Mouse (Mus musculus) MEL (cell line): ENCODE results near the gene Epb41l4b. TPM values are rescaled to one million over a fixed set of nuclear protein-coding genes. Genes with fewer than 3 reads are reported as not detected.

Source experiments
- DNase-seq: peaks from one replicate; pipeline ENCODE4 v3.0.0; 2011; ENCODE audit warnings: low read depth, low spot score
- H3K27ac ChIP-seq: 2 replicates; pipeline ENCODE4 v1.5.1; 2012; ENCODE audit warnings: low read depth, mild to moderate bottlenecking, control low read depth, low read length, moderate library complexity; ENCODE audit not compliant: control insufficient read depth
- H3K27me3 ChIP-seq, 2 experiments: fragments of 150-350 bp in 1 of 2; sonication (generic) in 1 of 2; 2 replicates each; pipeline ENCODE4 v1.6.1; 2012; ENCODE audit warnings: low read length in 2 of 2, mild to moderate bottlenecking in 2 of 2, improper control_type of control experiment in 1 of 2, moderate library complexity in 1 of 2; ENCODE audit not compliant: insufficient read depth in 2 of 2, control insufficient read depth in 1 of 2
- H3K36me3 ChIP-seq, 2 experiments: 2 replicates each; pipeline ENCODE4 v1.6.1; 2012 to 2014; ENCODE audit warnings: low read length in 2 of 2, improper control_type of control experiment in 1 of 2, inconsistent platforms in 1 of 2, mild to moderate bottlenecking in 1 of 2; ENCODE audit not compliant: insufficient read depth in 2 of 2, control insufficient read depth in 1 of 2
- H3K4me1 ChIP-seq, 2 experiments: fragments of 150-350 bp in 1 of 2; sonication (generic) in 1 of 2; 2 replicates each; pipeline ENCODE4 v1.6.1; 2012; ENCODE audit warnings: low read length in 2 of 2, improper control_type of control experiment in 1 of 2, mild to moderate bottlenecking in 1 of 2; ENCODE audit not compliant: insufficient read depth in 2 of 2, control insufficient read depth in 1 of 2
- H3K4me3 ChIP-seq, 2 experiments: fragments of 150-350 bp in 1 of 2; sonication (generic) in 1 of 2; 2 replicates each; pipeline ENCODE4 v1.5.1; 2012; ENCODE audit warnings: low read depth in 2 of 2, low read length in 2 of 2, mild to moderate bottlenecking in 2 of 2, moderate library complexity in 2 of 2, control low read depth in 1 of 2, improper control_type of control experiment in 1 of 2; ENCODE audit not compliant: control insufficient read depth in 1 of 2, insufficient read depth in 1 of 2
- H3K79me2 ChIP-seq: 2 replicates; pipeline ENCODE4 v1.6.1; 2012; ENCODE audit warnings: mild to moderate bottlenecking, low read length, moderate library complexity; ENCODE audit not compliant: control insufficient read depth, poor library complexity, insufficient read depth
- H3K9ac ChIP-seq: 2 replicates; pipeline ENCODE4 v1.6.1; 2012; ENCODE audit warnings: low read depth, mild to moderate bottlenecking, control low read depth, low read length, moderate library complexity; ENCODE audit not compliant: control insufficient read depth, poor library complexity, severe bottlenecking
- H3K9me3 ChIP-seq: fragments of 150-350 bp; sonication (generic); replicated peaks from 2 replicates; pipeline ENCODE4 v1.6.1; 2012; ENCODE audit warnings: mild to moderate bottlenecking, low read length, improper control_type of control experiment, moderate library complexity; ENCODE audit not compliant: insufficient read depth
- BHLHE40 ChIP-seq: IDR thresholded peaks from 2 replicates; pipeline ENCODE4 v1.6.1; 2012; ENCODE audit warnings: low read depth, mild to moderate bottlenecking, inconsistent platforms, low read length, improper control_type of control experiment, borderline replicate concordance
- CHD1 ChIP-seq: IDR thresholded peaks from 2 replicates; pipeline ENCODE4 v1.6.1; 2012; ENCODE audit warnings: low read depth, mild to moderate bottlenecking, inconsistent platforms, low read length, improper control_type of control experiment
- CHD2 ChIP-seq: IDR thresholded peaks from 2 replicates; pipeline ENCODE4 v1.6.1; 2011; ENCODE audit warnings: low read length, improper control_type of control experiment
- CTCF ChIP-seq, 3 experiments: IDR thresholded peaks in 2 of 3; conservative IDR thresholded peaks in 1 of 3; 2 replicates each; pipeline ENCODE4 v1.5.1; 2011 to 2012; ENCODE audit warnings: low read length in 3 of 3, low read depth in 2 of 3, mild to moderate bottlenecking in 2 of 3, improper control_type of control experiment in 1 of 3, inconsistent platforms in 1 of 3, mixed read lengths in 1 of 3, moderate library complexity in 1 of 3; ENCODE audit not compliant: control insufficient read depth in 1 of 3, insufficient read depth in 1 of 3, poor library complexity in 1 of 3, severe bottlenecking in 1 of 3
- ETS1 ChIP-seq: IDR thresholded peaks from 2 replicates; pipeline ENCODE4 v1.6.1; 2012; ENCODE audit warnings: low read depth, mild to moderate bottlenecking, inconsistent platforms, low read length, improper control_type of control experiment, moderate library complexity
- GABPA ChIP-seq: IDR thresholded peaks from 2 replicates; pipeline ENCODE4 v1.6.1; 2012; ENCODE audit warnings: low read depth, mild to moderate bottlenecking, inconsistent platforms, low read length, improper control_type of control experiment, moderate library complexity
- GATA1 ChIP-seq: IDR thresholded peaks from 2 replicates; pipeline ENCODE4 v1.6.1; 2011; ENCODE audit warnings: low read depth, low read length, improper control_type of control experiment
- HCFC1 ChIP-seq: IDR thresholded peaks from 2 replicates; pipeline ENCODE4 v1.6.1; 2012; ENCODE audit warnings: low read depth, mild to moderate bottlenecking, inconsistent platforms, low read length, improper control_type of control experiment, moderate library complexity
- JUND ChIP-seq: IDR thresholded peaks from 2 replicates; pipeline ENCODE4 v1.6.1; 2011; ENCODE audit warnings: low read depth, mild to moderate bottlenecking, improper control_type of control experiment, low read length
- KAT2A ChIP-seq: conservative IDR thresholded peaks from 2 replicates; pipeline ENCODE4 v1.6.1; 2012; ENCODE audit warnings: low read depth, low read length, improper control_type of control experiment, inconsistent platforms
- MAFK ChIP-seq: IDR thresholded peaks from 2 replicates; pipeline ENCODE4 v1.6.1; 2011; ENCODE audit warnings: low read depth, mild to moderate bottlenecking, low read length, improper control_type of control experiment, borderline replicate concordance
- MAX ChIP-seq: IDR thresholded peaks from 2 replicates; pipeline ENCODE4 v1.6.1; 2011; ENCODE audit warnings: low read length, improper control_type of control experiment
- MAZ ChIP-seq: IDR thresholded peaks from 2 replicates; pipeline ENCODE4 v1.6.1; 2012; ENCODE audit warnings: low read depth, mild to moderate bottlenecking, inconsistent platforms, low read length, improper control_type of control experiment
- MEF2A ChIP-seq: IDR thresholded peaks from 2 replicates; pipeline ENCODE4 v1.6.1; 2014; ENCODE audit warnings: low read depth, mild to moderate bottlenecking, inconsistent platforms, low read length, improper control_type of control experiment; ENCODE audit not compliant: poor library complexity, insufficient replicate concordance, severe bottlenecking; ENCODE audit errors: extremely low read depth
- MYB ChIP-seq: IDR thresholded peaks from 2 replicates; pipeline ENCODE4 v1.6.1; 2011; ENCODE audit warnings: mild to moderate bottlenecking, low read depth, low read length, improper control_type of control experiment
- NELFE ChIP-seq: IDR thresholded peaks from 2 replicates; pipeline ENCODE4 v1.6.1; 2011; ENCODE audit warnings: low read depth, low read length, improper control_type of control experiment
- POLR2A ChIP-seq, 2 experiments: IDR thresholded peaks; 2 replicates each; pipeline ENCODE4 v1.6.1; 2011 to 2012; ENCODE audit warnings: low read length in 2 of 2, mild to moderate bottlenecking in 2 of 2, control low read depth in 1 of 2, improper control_type of control experiment in 1 of 2, low read depth in 1 of 2, moderate library complexity in 1 of 2; ENCODE audit not compliant: control insufficient read depth in 1 of 2, insufficient read depth in 1 of 2, poor library complexity in 1 of 2
- POLR2AphosphoS5 ChIP-seq: IDR thresholded peaks from 2 replicates; pipeline ENCODE4 v1.6.1; 2012; ENCODE audit warnings: low read depth, borderline replicate concordance, mild to moderate bottlenecking, inconsistent platforms, low read length, moderate library complexity, mixed read lengths
- RAD21 ChIP-seq: IDR thresholded peaks from 2 replicates; pipeline ENCODE4 v1.6.1; 2011; ENCODE audit warnings: mild to moderate bottlenecking, low read depth, low read length, improper control_type of control experiment
- RCOR1 ChIP-seq: IDR thresholded peaks from 2 replicates; pipeline ENCODE4 v1.6.1; 2012; ENCODE audit warnings: low read depth, mild to moderate bottlenecking, inconsistent platforms, low read length, improper control_type of control experiment
- SMC3 ChIP-seq: IDR thresholded peaks from 2 replicates; pipeline ENCODE4 v1.6.1; 2011; ENCODE audit warnings: low read depth, low read length, improper control_type of control experiment
- TAL1 ChIP-seq: IDR thresholded peaks from 2 replicates; pipeline ENCODE4 v1.6.1; 2012; ENCODE audit warnings: mild to moderate bottlenecking, inconsistent platforms, low read length, moderate library complexity, mixed read lengths
- TBP ChIP-seq: IDR thresholded peaks from 2 replicates; pipeline ENCODE4 v1.8.0; 2011; ENCODE audit warnings: low read depth, low read length, improper control_type of control experiment
- TCF12 ChIP-seq: IDR thresholded peaks from 2 replicates; pipeline ENCODE4 v1.6.1; 2014; ENCODE audit warnings: low read depth, mild to moderate bottlenecking, inconsistent platforms, low read length, improper control_type of control experiment, moderate library complexity
- UBTF ChIP-seq: IDR thresholded peaks from 2 replicates; pipeline ENCODE4 v1.6.1; 2012; ENCODE audit warnings: low read depth, mild to moderate bottlenecking, inconsistent platforms, low read length, improper control_type of control experiment, moderate library complexity, borderline replicate concordance; ENCODE audit not compliant: insufficient read depth
- USF1 ChIP-seq: IDR thresholded peaks from 2 replicates; pipeline ENCODE4 v1.6.1; 2014; ENCODE audit warnings: low read depth, mild to moderate bottlenecking, inconsistent platforms, low read length, improper control_type of control experiment, moderate library complexity
- USF2 ChIP-seq, 2 experiments: IDR thresholded peaks; 2 replicates each; pipeline ENCODE4 v1.6.1; 2011 to 2012; ENCODE audit warnings: improper control_type of control experiment in 2 of 2, low read length in 2 of 2, borderline replicate concordance in 1 of 2, inconsistent platforms in 1 of 2, low read depth in 1 of 2, mild to moderate bottlenecking in 1 of 2; ENCODE audit not compliant: insufficient read depth in 1 of 2
- ZMIZ1 ChIP-seq: IDR thresholded peaks from 2 replicates; pipeline ENCODE4 v1.6.1; 2012; ENCODE audit warnings: low read depth, mild to moderate bottlenecking, inconsistent platforms, low read length, improper control_type of control experiment, moderate library complexity
- ZNF384 ChIP-seq: IDR thresholded peaks from 2 replicates; pipeline ENCODE4 v1.6.1; 2012; ENCODE audit warnings: low read depth, mild to moderate bottlenecking, inconsistent platforms, low read length, improper control_type of control experiment
- polyA plus RNA-seq, 2 experiments: library from polyadenylated mRNA; stranded (reverse) in 1 of 2; unstranded in 1 of 2; fragments of >175 nt in 1 of 2; fragments of >200 nt in 1 of 2; gene quantifications; 2 replicates each; pipeline versions ENCODE4 v1.2.1 to v1.2.4; 2012; ENCODE audit warnings: low replicate concordance in 2 of 2, low read depth in 1 of 2; ENCODE audit not compliant: insufficient read length in 2 of 2, insufficient read depth in 1 of 2, missing spikeins in 1 of 2
- total RNA-seq: library from RNA; depleted of rRNA; stranded (reverse); fragments of 300-350 nt; gene quantifications from 2 replicates; pipeline ENCODE4 v1.2.3, GENCODE M21; 2012

The Epb41l4b gene
- total and polyA plus RNA-seq, 3 experiments = not detected

DNA sequence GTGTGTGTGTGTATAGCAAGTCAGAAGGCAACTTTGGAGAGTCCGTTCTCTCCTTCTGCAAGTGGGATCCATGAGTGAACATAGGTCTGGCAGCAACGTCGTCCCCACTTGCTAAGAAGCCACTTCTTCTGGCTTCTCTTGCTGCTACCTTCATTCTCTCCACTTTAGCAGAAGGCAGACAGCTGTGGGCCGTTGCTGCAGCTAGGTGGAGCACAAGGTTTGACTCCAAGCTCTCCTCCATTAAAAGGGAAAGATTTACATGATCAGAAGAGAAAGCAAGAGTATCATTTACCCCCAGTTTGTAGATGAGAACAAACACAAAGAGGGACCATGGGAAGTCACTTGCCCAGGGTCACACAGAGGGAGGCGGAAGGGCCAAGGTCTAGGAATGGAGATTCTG is 109.1 kb downstream of the Epb41l4b start:
- no peak overlapping the region for H3K27ac ChIP-seq
- no peak overlapping the region for H3K4me3 ChIP-seq
- H3K36me3 ChIP-seq = no peaks in the 10 kb centered on the region
- TF ChIP-seq GATA1 (no peak), NELFE (no peak), KAT2A (no peak), MYB (no peak), POLR2AphosphoS5 (no peak), RAD21 (no peak), USF1 (no peak), MAX (no peak), POLR2A (IDR thresholded peaks at IDR 0.05; ENCODE audit: control insufficient read depth in 1 of 2, insufficient read depth in 1 of 2, low read depth in 1 of 2, low read length in 2 of 2, poor library complexity in 1 of 2) (no peak), MAFK (no peak), RCOR1 (no peak), JUND (no peak), CHD1 (no peak), TAL1 (no peak), TBP (no peak), ETS1 (no peak), HCFC1 (no peak), TCF12 (no peak), MAZ (no peak)
- H3K79me2 ChIP-seq = no peaks in the 10 kb centered on the region
- DNase-seq = no peak
- H3K9ac ChIP-seq = no peak overlapping the region
- no peaks in the 10 kb centered on the region for H3K9me3 ChIP-seq
- H3K27me3 ChIP-seq = peaks cover 0 to 3% of the 10 kb centered on the region in 2 experiments; a peak in 2 of 4 replicates
- no peaks in the 10 kb centered on the region for H3K4me1 ChIP-seq

GRCm38 (mm10) chr4:57031440-57031839 is 111.8 kb downstream of the Epb41l4b start:
- Histone ChIP-seq H3K4me3 (no peak overlapping the region), H3K36me3 (no peaks in the 10 kb centered on the region), H3K79me2 (no peaks in the 10 kb centered on the region), H3K9me3 (no peaks in the 10 kb centered on the region), H3K9ac (no peak overlapping the region), H3K27me3 (peaks cover 0 to 3% of the 10 kb centered on the region in 2 experiments; a peak in 2 of 4 replicates), H3K27ac (no peak overlapping the region), H3K4me1 (no peaks in the 10 kb centered on the region)
- no peak for DNase-seq
- TF ChIP-seq TAL1 (no peak), ZMIZ1 (no peak), UBTF (no peak), MYB (no peak), ETS1 (no peak), ZNF384 (no peak), NELFE (no peak), GABPA (no peak), SMC3 (no peak), BHLHE40 (no peak), USF2 (IDR thresholded peaks at IDR 0.05; ENCODE audit: borderline replicate concordance in 1 of 2, insufficient read depth in 1 of 2, low read depth in 1 of 2, low read length in 2 of 2) (no peak), POLR2A (IDR thresholded peaks at IDR 0.05; ENCODE audit: control insufficient read depth in 1 of 2, insufficient read depth in 1 of 2, low read depth in 1 of 2, low read length in 2 of 2, poor library complexity in 1 of 2) (no peak), GATA1 (no peak), CHD2 (no peak), CHD1 (no peak), TBP (no peak), CTCF (IDR thresholded peaks at IDR 0.05 in 2 of 3, conservative IDR thresholded peaks at IDR 0.05 in 1 of 3; ENCODE audit: control insufficient read depth in 1 of 3, insufficient read depth in 1 of 3, low read depth in 2 of 3, low read length in 3 of 3, poor library complexity in 1 of 3, severe bottlenecking in 1 of 3) (no peak), MEF2A (no peak)
